Mouse (Mus musculus) myocyte (in vitro differentiated cells): Measurements from ENCODE around the gene Tmem274.

Experiments
- CEBPB ChIP-seq: IDR thresholded peaks from 2 replicates; pipeline ENCODE4 v1.6.1; 2011; ENCODE audit warnings: mild to moderate bottlenecking, moderate library complexity; ENCODE audit not compliant: poor library complexity, insufficient read depth, severe bottlenecking
- E2F4 ChIP-seq: IDR thresholded peaks from one replicate; pipeline ENCODE4 v1.6.1; 2011; ENCODE audit warnings: mild to moderate bottlenecking, control low read depth, moderate library complexity; ENCODE audit not compliant: insufficient read depth
- MAX ChIP-seq: IDR thresholded peaks from one replicate; pipeline ENCODE4 v1.6.1; 2011; ENCODE audit warnings: low read depth, mild to moderate bottlenecking, control low read depth
- MYOD1 ChIP-seq, 3 experiments: IDR thresholded peaks; one replicate each; pipeline ENCODE4 v1.6.1; 2011; ENCODE audit warnings: control low read depth in 2 of 3, low read depth in 2 of 3, mild to moderate bottlenecking in 2 of 3, moderate library complexity in 1 of 3; ENCODE audit not compliant: insufficient read length in 2 of 3, control insufficient read depth in 1 of 3
- MYOG ChIP-seq, 3 experiments: IDR thresholded peaks; one replicate each; pipeline ENCODE4 v1.6.1; 2011; ENCODE audit warnings: control low read depth in 2 of 3, low read depth in 2 of 3, mild to moderate bottlenecking in 2 of 3; ENCODE audit not compliant: insufficient read length in 2 of 3, control insufficient read depth in 1 of 3, insufficient read depth in 1 of 3
- POLR2A ChIP-seq: IDR thresholded peaks from one replicate; pipeline ENCODE4 v1.6.1; 2011; ENCODE audit warnings: low read depth, mild to moderate bottlenecking, control low read depth, moderate library complexity; ENCODE audit not compliant: insufficient read length
- REST ChIP-seq: IDR thresholded peaks from one replicate; pipeline ENCODE4 v1.6.1; 2011; ENCODE audit warnings: mild to moderate bottlenecking, control low read depth, moderate library complexity; ENCODE audit not compliant: insufficient read depth, insufficient read length
- SRF ChIP-seq: IDR thresholded peaks from one replicate; pipeline ENCODE4 v1.6.1; 2011; ENCODE audit warnings: low read depth; ENCODE audit not compliant: control insufficient read depth, insufficient read length
- TCF12 ChIP-seq: IDR thresholded peaks from one replicate; pipeline ENCODE4 v1.6.1; 2011; ENCODE audit warnings: mild to moderate bottlenecking, control low read depth; ENCODE audit not compliant: poor library complexity, insufficient read depth, severe bottlenecking
- USF1 ChIP-seq: IDR thresholded peaks from one replicate; pipeline ENCODE4 v1.6.1; 2011; ENCODE audit warnings: low read depth, mild to moderate bottlenecking, control low read depth, moderate library complexity

- no peak for TF ChIP-seq E2F4
- TF ChIP-seq TCF12, result no peak
- TF ChIP-seq USF1, result no peak
- no peak for TF ChIP-seq MYOG (IDR thresholded peaks at IDR 0.05; ENCODE audit: control insufficient read depth in 1 of 3, insufficient read depth in 1 of 3, insufficient read length in 2 of 3, low read depth in 2 of 3)
- TF ChIP-seq MAX, result no peak
- TF ChIP-seq POLR2A, result no peak
- TF ChIP-seq SRF, result no peak
- no peak for TF ChIP-seq CEBPB
- TF ChIP-seq MYOD1 (IDR thresholded peaks at IDR 0.05; ENCODE audit: control insufficient read depth in 1 of 3, insufficient read length in 2 of 3, low read depth in 2 of 3), result no peak
- no peak for TF ChIP-seq REST
These were observed 7.4 kb downstream of the Tmem274 start for GRCm38 (mm10) chr4:149484566-149484965.
